27 mouse cellular contexts compared by ENCODE assay signal in genomic region chr3:61580252-61580651, GRCm38 (mm10).
"Had no signal": no experiment of that assay in that cellular context is flagged by ENCODE, and none has a peak within 500 bp of the region (broad histone marks: within the 10 kb centered on the region; RNA-seq: fewer than 3 reads in every experiment).

No protein-coding gene starts in this region.

- H3K27me3 ChIP-seq: heart, embryonic 13.5 days; heart, embryonic 15.5 days; hindbrain, embryonic 13.5 days; hindbrain, embryonic 15.5 days; kidney, embryonic 15.5 days; limb, embryonic 13.5 days; limb, embryonic 15.5 days; liver, embryonic 12.5 days had no signal

- H3K4me3 ChIP-seq: gastrocnemius, adult 2 months; heart, adult 2 months; heart, embryonic 13.5 days; heart, embryonic 15.5 days; hindbrain, embryonic 13.5 days; hindbrain, embryonic 15.5 days; kidney, embryonic 15.5 days; limb, embryonic 13.5 days; limb, embryonic 15.5 days; liver, embryonic 12.5 days had no signal

- H3K27ac ChIP-seq: gastrocnemius, adult 2 months; heart, adult 2 months; heart, embryonic 13.5 days; heart, embryonic 15.5 days; hindbrain, embryonic 13.5 days; hindbrain, embryonic 15.5 days; kidney, embryonic 15.5 days; kidney, postnatal 0 days; limb, embryonic 13.5 days; limb, embryonic 15.5 days; liver, embryonic 12.5 days; liver, embryonic 14.5 days had no signal

- DNase-seq: gastrocnemius, adult 2 months; gastrocnemius, postnatal 10 days; gastrocnemius, postnatal 25 days; heart, adult 11 months; heart, adult 2 months; heart, postnatal 14 days; heart, postnatal 36 days; kidney, adult 11 months; kidney, adult 2 months; kidney, adult 9 months; kidney, postnatal 14 days; kidney, postnatal 36 days; layer of hippocampus, adult 9-11 months; layer of hippocampus, postnatal 36 days; left cerebral cortex, postnatal 4 days had no signal

- H3K4me2 ChIP-seq: heart, embryonic 11.5 days; heart, embryonic 13.5 days; heart, embryonic 15.5 days; hindbrain, embryonic 13.5 days; hindbrain, embryonic 15.5 days; kidney, embryonic 15.5 days; limb, embryonic 13.5 days; limb, embryonic 15.5 days; liver, embryonic 12.5 days had no signal

- H3K9me3 ChIP-seq: heart, embryonic 13.5 days; heart, embryonic 15.5 days; hindbrain, embryonic 13.5 days; hindbrain, embryonic 15.5 days; kidney, embryonic 15.5 days; limb, embryonic 13.5 days; limb, embryonic 15.5 days; liver, embryonic 12.5 days had no signal

- H3K36me3 ChIP-seq: heart, embryonic 13.5 days; heart, embryonic 15.5 days; hindbrain, embryonic 13.5 days; hindbrain, embryonic 15.5 days; kidney, embryonic 15.5 days; limb, embryonic 13.5 days; limb, embryonic 15.5 days; liver, embryonic 12.5 days had no signal

- ATAC-seq: intestine, embryonic 16.5 days; liver, embryonic 12.5 days had no signal

- H3K4me1 ChIP-seq: heart, embryonic 13.5 days; heart, embryonic 15.5 days; hindbrain, embryonic 15.5 days; kidney, embryonic 15.5 days; limb, embryonic 13.5 days; limb, embryonic 15.5 days; liver, embryonic 12.5 days had no signal

- H3K9ac ChIP-seq: heart, embryonic 13.5 days; heart, embryonic 15.5 days; hindbrain, embryonic 13.5 days; hindbrain, embryonic 15.5 days; kidney, embryonic 15.5 days; limb, embryonic 13.5 days; limb, embryonic 15.5 days; liver, embryonic 12.5 days; liver, embryonic 14.5 days had no signal
